Mouse (Mus musculus) spleen, postnatal 14 days (tissue): ENCODE measurements around the gene Cpne1.
"Not testable (repeated sequence)": the region's sequence is repeated elsewhere in the genome, so short reads cannot be mapped to it uniquely, and the experiment has no call there.

Experiments used
- DNase-seq, 2 experiments: peaks; one replicate each; pipeline ENCODE4 v3.0.0; 2021 to 2022; ENCODE audit warnings: low spot score in 2 of 2

Gene Cpne1

DNA sequence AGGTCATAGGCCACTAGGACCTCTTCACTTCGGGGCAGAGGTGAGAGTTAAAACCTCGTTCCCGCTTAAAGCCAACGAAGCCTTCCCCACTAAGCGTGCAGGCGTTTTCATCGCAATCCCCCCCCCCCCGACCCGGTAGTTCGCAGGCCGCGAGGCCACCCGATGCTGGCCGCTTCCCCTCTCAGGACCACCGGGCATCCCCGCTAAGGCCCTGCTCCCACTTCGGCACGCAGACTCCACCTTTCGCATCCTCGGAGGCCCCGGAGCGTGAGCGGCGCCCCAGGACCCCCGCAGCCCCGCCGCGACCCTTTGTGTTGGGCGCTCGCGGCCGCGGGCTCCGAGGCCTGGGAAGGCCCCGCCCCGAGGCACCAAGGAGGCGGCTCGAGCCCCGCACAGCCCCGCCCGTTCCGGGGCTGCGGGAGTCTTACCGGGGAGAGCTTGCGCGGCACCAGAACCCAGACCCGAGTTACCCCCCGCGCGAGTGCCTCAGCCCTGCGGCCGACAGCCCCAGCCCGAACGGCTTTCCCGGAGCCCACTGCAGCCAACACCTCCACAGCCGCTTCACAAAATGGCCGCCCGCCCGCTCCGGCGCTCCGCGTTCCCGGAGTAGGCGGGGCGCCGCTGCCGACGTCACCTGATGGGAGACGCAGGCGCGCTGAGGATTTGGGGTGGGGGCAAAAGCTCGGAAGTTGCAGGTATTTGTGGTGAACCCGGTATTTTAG lies at the start of gene Cpne1, which contains the start of gene Rbm12:
Cpne1 (minus strand) TSS at position 608 of the 722 bp plus-strand sequence.
Rbm12 (minus strand) TSS at position 621 of the 722 bp plus-strand sequence.
- DNase-seq, result peak; percentile 84 to 89

DNA sequence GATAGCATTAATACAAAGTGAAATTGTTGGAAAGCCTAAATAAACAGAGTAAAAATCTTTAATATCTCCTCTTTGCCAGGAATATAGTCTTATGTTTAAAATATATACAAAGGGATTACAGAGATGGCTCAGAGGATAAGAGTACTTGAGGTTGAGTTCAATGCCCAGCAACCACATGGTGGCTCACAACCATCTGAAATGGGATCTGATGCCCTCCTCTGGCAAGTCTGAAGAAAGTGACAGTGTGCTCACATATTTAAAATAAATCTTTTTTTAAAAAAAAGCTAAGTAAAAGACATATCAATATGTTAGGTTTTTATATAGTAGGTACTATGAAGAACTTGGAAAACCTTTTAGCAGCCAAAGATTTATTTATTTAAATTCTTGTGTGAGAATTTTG lies 39.8 kb upstream of the Cpne1 start:
- DNase-seq, result no peak

DNA sequence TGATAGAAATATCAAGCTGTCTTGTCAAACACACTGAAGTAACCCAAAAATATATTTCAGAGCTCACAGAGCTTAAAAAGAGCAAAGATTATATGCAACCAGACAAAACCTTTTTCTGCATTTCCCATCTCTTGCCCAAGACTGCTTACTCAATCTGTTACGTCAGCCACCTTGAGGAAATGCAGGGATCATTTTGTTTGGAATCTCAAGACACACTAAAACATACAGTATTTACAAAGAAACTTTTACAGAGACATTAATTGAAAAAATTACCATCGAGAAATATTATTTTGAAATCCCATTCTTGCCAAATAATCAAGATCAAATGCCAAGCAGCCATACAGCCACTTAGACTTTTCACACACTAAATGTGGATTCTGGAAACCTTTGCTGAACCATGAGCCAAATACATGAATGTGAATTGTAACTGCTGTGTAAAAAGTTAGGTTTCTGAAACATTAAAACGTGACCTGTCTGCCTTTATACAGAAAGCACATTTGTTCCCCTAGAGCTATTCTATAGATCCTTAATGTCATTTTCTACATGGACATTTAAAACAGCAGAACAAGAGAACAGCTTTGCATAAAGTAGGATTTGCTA lies 35.7 kb upstream of the Cpne1 start:
- DNase-seq, result no peak

DNA sequence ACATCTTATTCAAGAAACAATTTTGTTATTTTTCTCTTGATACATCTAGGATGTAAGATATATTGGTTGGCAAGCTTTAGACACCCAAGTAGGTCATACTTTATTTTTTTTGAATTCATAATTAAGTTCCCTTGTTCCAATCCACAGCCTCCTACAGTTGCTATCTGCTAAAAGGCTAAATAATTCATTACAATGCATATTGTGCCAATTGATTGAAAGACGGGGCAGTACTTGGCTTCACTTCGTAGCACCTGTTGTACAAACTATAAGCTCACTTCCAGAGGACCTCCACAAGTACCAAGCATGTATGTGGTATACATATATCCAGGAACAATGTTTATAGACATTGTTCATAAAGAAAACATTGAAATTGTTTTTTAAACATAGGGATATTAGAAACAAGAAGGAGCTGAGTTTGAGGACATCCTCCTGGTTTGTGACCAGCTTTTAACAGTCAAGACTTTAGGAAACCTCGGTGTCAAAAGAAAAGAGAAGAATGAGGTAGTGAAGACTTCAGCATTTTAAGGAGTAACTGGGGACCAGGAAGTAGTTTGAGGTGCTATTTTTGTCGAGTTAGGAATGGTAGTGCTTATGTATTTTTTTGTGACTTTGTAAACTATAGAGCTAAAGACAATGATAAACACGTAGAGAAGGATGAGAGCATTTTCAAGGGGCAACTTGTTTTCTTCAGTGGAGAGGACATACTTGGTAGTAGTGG lies 34.7 kb upstream of the Cpne1 start:
- no peak for DNase-seq

DNA sequence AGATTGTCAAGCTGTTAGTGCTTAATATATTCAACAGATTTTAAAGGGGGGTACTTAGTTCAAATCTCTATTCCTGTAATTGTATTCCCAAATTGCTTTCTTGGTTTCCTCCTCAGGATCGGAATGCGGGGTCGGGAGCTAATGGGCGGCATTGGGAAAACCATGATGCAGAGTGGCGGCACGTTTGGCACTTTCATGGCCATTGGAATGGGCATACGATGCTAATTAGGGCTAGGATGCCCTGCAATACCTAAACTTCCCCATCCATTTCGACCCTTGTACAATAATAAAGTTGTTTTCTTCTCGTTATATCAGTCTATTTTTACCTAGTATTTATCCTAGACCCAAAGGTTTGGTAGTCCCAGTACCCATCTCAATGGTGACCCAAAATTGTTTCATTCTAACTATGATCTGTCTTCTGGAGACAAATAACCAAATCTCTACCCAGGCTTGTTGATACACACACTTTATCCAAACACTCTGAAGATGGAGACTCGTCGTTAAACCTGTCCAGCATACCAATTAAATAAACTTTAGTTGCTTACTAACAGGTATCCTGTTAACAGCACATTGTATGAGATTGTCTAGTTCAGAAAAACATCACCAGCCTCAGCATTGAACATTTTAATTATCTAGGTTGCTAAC lies 33.8 kb upstream of the Cpne1 start:
- DNase-seq, result no peak

DNA sequence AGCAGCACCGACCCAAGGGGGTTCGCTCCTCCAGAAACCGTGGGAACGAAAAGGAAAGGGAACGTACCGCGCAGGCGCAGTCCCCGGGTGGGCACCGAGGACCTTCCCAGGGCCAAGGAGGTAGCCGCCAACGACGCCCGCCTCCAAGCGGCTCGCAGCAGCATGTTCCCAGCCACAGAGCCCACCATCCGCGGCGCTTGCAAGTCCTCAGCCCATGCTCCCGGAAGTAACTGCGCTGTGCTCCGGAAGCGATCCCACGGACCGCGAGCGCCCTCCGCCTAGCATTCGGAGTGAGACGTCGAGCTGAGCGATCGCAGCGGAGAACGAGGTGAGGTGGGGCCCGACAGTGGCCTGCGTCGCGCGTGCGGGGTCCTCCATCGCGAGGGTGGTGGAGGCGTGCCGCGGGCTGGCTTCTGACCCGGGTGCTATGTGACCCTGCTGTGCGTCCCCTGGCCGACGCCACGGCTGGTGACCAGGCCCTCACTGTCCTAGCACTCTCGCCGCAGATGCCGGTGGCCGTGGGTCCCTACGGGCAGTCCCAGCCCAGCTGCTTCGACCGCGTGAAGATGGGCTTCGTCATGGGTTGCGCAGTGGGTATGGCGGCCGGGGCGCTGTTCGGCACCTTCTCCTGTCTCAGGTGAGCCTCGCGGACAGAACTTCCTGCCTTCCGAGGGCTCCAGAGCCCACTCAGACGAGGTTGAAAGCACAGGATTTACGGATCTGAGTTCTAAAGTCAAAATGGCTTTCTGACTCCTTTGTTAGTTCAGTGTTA lies 32.4 kb upstream of the Cpne1 start, which contains the start of the genes Romo1 and Nfs1:
Romo1 (plus strand) TSS at position 87 of the 772 bp plus-strand sequence.
Nfs1 (minus strand) TSS at position 234 of the 772 bp plus-strand sequence.
- peak; percentile 82 to 85 for DNase-seq

DNA sequence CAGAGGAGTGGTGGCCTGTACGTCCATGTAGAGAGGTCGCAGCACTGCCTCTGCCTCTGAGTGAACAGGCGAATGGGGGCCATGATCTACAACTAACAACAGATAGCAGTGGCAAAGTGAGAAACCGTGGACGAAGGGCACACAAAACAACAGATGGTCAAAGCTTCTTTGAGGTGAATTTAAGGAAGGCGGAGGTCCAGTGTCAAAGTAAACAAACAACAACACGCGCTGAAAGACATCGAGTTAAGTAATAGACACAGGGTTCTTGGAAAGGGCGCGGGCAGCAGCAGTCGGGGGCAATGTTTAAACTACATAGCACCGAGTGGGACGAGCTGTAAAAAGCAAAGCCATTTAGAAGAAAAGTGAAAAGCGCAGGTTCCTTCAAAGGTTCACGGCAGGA lies 31.6 kb upstream of the Cpne1 start:
- DNase-seq, result peak in 1 of 2 experiments; percentile 9

DNA sequence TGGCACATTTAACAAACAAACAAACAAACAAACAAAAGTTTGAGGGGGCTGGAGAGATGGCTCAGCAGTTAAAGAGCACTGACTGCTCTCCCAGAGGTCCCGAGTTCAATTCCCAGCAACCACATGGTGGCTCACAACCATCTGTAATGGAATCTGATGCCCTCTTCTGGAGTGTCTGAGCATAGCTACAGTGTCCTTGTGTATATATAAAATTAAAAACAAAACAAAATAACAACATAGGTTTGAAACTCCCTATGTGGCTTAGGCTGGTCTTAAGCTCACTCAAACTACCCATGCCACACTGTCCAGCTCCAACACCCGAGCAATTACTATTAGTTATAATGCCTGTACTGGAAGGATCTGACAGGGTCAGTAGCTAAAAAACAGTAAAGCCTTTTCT lies 31.1 kb upstream of the Cpne1 start:
- DNase-seq, result no peak

DNA sequence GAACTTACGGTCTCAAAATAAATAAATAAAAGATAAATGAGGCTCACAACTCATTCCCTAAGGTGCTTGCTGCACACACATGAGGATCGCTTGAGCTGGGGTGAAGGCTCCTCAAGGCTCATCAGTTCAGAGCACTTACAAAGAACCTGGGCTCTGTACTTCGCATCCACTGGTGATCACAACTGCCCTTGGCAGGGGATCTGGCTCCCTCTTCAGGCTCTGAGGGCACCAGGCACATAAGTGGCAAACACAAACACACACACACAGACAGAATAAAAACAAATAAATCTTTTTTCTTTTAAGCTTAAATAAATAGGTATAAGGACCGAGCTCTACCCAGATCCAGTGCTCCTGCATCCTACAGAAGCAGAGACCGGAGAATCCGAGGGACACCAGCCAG lies 23.9 kb upstream of the Cpne1 start:
- no peak for DNase-seq

DNA sequence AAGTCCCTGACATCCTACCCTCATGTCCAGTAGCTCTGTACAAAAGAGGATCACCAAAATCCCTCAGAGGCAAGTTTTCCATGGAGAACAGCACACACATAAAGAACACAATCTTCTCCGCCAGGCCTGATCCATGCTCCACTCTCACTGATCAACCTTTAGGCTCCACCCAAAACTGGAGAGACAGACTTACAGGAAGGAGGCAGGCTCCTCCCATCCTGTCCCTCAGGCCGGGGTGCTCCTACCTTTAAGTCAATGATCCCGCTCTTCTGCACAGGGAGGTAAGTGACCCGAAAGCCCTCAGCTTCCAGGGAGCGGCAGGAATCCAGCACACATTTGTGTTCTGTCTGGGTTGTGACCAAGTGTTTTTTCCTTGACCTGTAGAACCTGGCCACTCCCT lies 22.4 kb upstream of the Cpne1 start:
- DNase-seq, result no peak

DNA sequence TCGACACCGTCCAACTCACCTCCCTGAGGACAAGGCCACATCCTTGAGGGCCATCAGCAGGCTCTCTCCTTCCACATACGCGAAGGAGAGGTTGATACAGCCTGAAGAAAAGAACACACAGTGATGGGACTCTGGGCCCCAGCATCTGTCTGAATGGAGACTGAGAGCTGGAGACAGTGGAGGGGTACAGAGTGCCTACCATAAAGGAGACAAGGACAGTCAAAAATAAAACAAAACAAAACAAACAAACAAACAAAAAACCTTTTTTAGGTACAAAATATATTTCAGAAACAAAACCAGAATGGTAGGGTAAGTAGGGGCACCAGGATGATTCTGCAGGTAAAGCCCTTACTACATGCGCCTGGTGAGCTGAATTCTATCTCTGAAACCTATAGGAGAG lies 15.2 kb upstream of the Cpne1 start, which contains the start of gene Gm28036:
Gm28036 (minus strand) TSS at position 101 of the 400 bp plus-strand sequence.
- DNase-seq, result no peak

DNA sequence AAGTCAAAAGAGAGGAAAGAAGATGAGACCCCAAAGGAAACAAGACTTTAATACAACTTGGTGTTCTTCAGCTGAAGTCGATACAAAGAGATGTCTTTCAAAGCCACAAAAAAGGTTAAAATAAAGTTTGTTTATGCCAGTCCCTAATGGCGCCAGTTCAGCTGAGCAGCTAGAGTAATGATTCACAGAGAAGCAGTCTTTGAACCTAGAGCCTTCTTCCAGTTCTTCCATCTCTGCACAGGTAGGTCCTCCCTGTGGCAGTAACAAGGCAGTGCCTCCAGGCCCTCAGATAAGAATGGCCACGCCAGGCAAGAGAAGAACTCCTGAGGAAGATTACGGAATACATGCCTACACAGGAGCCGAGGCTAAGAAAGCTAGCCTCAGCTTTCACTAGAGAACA lies 12.0 kb upstream of the Cpne1 start:
- no peak for DNase-seq

DNA sequence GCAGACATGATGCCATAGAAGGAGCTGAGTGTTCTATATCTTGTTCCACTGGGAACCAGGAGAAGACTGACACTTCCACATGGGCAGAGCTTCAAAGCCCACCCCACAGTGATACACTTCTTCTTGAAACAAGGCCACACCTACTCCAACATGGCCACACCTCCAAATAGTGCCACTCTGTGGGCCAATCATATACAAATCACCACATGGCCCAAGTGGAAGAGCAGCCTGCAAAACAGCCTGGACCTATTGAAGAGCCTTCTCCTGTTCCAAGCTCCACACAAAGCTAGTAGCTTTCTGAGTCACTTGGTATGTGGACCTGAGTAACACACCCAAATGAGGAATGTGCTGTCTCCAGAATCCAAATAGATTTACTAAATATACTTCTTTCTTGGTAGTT lies 7.8 kb upstream of the Cpne1 start:
- DNase-seq, result no peak

DNA sequence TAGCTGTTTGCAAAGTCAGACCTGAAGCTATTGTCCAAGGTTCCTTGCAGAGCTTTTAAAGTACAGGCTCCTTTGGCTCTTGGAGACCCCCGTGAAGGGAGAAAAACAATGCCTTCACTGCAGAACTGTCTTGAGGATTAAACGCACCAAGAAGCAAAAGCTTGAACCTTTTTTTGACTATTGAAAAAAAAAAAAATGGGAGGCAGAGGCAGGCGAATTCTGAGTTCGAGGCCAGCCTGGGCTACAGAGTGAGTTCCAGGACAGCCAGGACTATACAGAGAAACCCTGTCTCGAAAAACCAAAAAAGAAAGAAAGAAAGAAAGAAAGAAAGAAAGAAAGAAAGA lies 287 bp upstream of the Cpne1 start:
- DNase-seq, result not testable (repeated sequence)

DNA sequence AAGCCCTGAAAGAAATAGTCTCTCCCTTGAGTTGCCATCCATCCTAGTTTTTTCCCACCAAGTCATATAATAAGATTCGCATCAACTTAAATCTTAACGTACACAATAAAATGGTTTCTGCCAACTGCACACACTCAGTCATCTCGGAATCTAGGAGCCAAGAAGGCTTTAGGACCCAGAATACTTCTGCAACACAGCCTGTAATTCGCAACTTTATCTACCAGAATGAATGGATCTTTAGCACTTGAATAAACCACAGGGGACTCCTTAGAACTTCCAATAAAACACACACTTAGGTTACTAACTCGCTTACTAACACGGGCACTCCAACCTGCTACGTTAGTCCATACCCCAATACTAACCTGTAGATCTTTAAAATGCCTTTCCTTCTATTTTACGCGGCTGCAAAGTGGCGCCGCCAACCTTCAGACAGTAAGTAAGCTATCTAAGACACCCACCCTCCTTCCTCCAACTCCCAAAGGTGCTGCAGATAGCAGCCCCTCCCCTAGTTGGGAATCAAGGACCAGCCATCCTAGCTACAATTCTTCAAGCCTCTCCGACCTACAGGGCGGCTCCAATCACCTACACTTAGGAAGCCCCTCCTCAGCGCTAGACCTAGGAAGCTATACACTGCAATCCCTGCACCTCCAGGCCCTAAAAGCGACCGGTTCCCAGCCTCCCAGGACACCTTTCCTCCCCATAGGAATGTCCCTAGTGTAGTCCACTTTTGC lies 973 bp downstream of the Cpne1 start:
- no peak for DNase-seq

DNA sequence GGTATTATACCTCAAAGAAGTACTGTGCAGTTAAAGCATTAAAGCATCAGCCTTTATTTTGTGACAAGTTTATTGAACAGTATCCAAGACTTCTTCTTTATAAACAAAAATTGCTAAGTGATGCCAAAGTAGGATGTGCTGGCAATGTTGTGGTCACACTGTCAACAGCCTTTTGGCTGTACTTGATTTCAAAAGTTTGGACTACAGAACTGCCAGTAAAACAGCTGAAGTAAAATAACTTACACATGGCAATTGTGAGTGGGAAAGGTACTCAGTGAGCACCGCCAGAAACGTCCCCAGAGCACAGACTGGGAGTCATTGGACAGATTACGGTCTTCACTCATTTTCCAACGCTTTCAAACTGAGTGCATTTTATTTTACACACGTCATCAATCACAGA lies 19.8 kb downstream of the Cpne1 start:
- DNase-seq, result no peak

DNA sequence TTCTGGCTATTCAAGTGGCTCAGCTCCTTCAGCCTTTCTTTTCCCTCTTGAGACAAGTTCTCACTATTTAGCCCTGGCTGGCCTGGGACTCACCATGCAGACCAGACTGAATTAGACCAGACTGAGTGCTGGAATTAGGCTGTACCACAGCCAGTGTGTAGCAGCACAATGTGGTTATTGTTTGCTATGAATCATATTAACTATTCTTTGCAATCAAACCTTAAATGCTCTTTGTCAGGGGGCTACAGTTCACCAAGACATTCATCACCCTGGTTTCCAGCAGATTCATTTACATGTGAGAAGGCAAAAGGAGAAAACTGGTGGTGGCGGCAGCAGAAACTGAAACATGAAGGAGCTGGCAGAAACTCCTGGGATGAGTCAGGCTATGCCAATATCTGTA lies 22.0 kb downstream of the Cpne1 start:
- DNase-seq, result no peak

DNA sequence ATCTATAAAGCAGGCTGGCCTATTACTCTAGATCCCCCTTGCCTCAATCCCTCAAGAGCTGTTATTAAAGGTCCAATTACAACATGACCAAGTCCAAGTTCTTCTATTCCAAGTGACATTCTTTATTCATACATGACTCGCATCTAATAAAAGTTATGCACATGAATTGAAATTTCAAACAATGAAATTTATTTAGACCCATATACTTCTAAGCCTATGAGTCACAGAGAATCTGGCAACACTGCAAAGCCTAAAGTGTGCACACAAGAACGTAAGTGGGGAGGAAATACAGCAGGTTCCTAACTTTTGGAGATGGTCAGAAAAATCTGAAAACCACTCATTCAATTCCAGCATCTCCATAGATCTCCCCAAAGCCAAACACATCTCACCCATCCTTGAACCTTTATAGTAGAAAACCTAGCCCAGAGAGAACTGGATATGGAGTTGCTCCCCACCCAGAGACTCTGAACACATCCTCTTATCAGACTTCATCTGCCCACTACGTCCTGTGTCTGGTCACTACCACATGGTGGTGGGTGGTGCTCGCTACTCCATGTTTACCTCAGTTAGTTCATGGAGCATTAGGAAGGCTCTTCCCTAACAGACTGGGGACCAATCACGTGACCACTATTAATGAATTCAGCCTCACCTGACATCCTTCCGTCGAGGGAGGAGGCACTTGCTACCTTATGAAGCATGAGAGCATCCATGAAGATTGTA lies 24.2 kb downstream of the Cpne1 start:
- no peak for DNase-seq

DNA sequence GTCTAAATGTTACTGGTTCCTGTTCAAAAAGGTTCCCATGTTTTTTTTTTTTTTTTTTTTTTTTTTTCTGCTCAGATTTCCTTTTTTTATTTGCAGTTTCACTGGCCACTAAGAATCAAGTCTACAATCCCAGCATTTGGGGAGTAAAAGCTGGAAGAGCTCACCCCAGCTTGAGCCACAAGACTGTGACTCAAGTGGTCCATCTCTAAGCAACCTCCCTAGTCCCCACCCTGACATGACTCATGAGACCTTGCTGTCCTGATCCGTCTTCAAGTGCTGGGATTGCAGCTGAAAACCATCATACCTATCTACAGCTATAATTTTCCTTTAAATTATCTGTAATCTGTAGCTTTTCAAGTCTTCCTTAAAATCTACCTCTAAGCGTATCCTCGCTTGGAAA lies 27.2 kb downstream of the Cpne1 start:
- no peak for DNase-seq

DNA sequence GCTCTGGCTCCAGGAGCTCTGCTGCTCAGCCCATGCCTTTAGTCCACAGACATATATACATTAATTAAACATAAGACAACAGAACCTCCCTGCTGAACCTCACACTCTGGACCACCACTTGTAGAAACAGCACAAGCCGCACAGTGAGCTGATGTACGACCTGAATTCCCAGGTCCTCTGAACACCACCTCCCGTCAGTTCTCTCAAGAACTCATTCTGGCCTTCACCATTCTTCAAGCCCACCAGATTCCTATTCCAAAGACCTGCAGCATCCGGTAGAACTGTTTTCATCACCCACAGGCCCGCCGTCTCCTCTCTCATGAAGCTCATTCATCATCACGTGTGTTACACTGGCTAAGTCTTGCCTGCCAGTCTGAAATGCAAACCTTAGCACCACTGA lies 31.4 kb downstream of the Cpne1 start:
- DNase-seq, result no peak
